Mouse (Mus musculus) forebrain, embryonic 11.5 days (tissue): ENCODE measurements around the gene Trmt2a. TPM values are rescaled to one million over a fixed set of nuclear protein-coding genes. Genes with fewer than 3 reads are reported as not detected.

Experiments
- ATAC-seq: fragments of 200-750 bp; cut with Nextera tagmentation; replicated peaks from 2 replicates; pipeline ENCODE4 v1.8.0; 2017; ENCODE audit warnings: moderate TSS enrichment; ENCODE audit not compliant: low FRiP score
- DNase-seq: peaks from one replicate; pipeline ENCODE4 v3.0.0-alpha.2; 2017; ENCODE audit warnings: low spot score
- H3K27ac ChIP-seq: fragments of 300-500 bp; sonication (generic); 2 replicates; pipeline ENCODE4 v1.5.1; 2014; ENCODE audit warnings: low read depth, low read length
- H3K27me3 ChIP-seq: fragments of 300-500 bp; sonication (generic); 2 replicates; pipeline ENCODE4 v1.6.1; 2014; ENCODE audit warnings: mild to moderate bottlenecking, low read length, mixed read lengths; ENCODE audit not compliant: control insufficient read depth, insufficient read depth
- H3K36me3 ChIP-seq: fragments of 300-500 bp; sonication (generic); 2 replicates; pipeline ENCODE4 v1.6.1; 2014; ENCODE audit warnings: mild to moderate bottlenecking, low read length, moderate library complexity, mixed read lengths; ENCODE audit not compliant: control insufficient read depth, insufficient read depth
- H3K4me1 ChIP-seq: fragments of 300-500 bp; sonication (generic); replicated peaks from 2 replicates; pipeline ENCODE4 v1.6.1; 2014; ENCODE audit warnings: low read length, mixed read lengths; ENCODE audit not compliant: control insufficient read depth, insufficient read depth
- H3K4me2 ChIP-seq: fragments of 300-500 bp; sonication (generic); 2 replicates; pipeline ENCODE4 v1.6.1; 2014; ENCODE audit warnings: low read depth, mild to moderate bottlenecking, low read length, moderate library complexity, mixed read lengths; ENCODE audit not compliant: severe bottlenecking
- H3K4me3 ChIP-seq: fragments of 300-500 bp; sonication (generic); 2 replicates; pipeline ENCODE4 v1.5.1; 2014; ENCODE audit warnings: low read depth, low read length
- H3K9ac ChIP-seq: fragments of 300-500 bp; sonication (generic); 2 replicates; pipeline ENCODE4 v1.6.1; 2014; ENCODE audit warnings: low read length
- H3K9me3 ChIP-seq: fragments of 300-500 bp; sonication (generic); 2 replicates; pipeline ENCODE4 v1.6.1; 2016; ENCODE audit warnings: low read length, mixed read lengths; ENCODE audit not compliant: control insufficient read depth
- WGBS: fragments of 180-500 bp; shearing (Covaris S2); extraction: QIAGEN DNeasy Blood & Tissue Kit; methylation state at CpG from one replicate; pipeline ENCODE4 v1.1.7; 2014; 5-methylcytosine and 5-hydroxymethylcytosine counted together
- polyA plus RNA-seq: library from polyadenylated mRNA; unstranded; fragments of >200 nt; fragmentation: Nextera tagmentation; extraction: Ambion mirVana; gene quantifications from 2 replicates; pipeline ENCODE4 v1.2.1, GENCODE M21; 2014

Trmt2a gene
- polyA plus RNA-seq, 1 experiment from 2014 or later, result 110 TPM

DNA sequence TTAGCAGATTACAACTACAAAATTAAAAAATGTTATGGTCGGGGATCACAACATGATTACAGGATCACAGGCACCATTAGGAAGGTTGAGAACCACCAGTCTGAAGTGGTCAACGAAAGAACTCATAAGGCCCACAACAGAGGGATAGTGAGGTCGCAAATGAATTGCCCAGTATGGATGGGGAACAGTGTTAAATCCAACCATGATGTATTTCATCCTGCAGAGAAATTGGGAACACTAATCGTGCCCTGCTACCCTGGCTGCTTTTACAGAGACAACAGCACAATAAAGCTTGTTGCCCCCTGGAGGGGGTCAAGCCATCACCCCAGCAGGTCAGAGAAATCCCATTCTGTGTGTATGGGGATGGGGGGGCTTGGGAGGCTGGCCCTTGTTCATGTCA lies 1.8 kb downstream of the Trmt2a start:
- peak overlapping the region; percentile 89 for H3K4me2 ChIP-seq
- WGBS, result 56% methylated on average over 4 of the region's 4 CpGs
- DNase-seq (peak; percentile 54), ATAC-seq (no peak)
- no peak overlapping the region for H3K27ac ChIP-seq
- no peaks in the 10 kb centered on the region for H3K27me3 ChIP-seq
- peak overlapping the region; percentile 74 for H3K9ac ChIP-seq
- H3K4me3 ChIP-seq, result peak overlapping the region; percentile 97
- H3K4me1 ChIP-seq, result peaks cover 16% of the 10 kb centered on the region
- H3K9me3 ChIP-seq, result no peaks in the 10 kb centered on the region
- H3K36me3 ChIP-seq, result peaks cover 17% of the 10 kb centered on the region

DNA sequence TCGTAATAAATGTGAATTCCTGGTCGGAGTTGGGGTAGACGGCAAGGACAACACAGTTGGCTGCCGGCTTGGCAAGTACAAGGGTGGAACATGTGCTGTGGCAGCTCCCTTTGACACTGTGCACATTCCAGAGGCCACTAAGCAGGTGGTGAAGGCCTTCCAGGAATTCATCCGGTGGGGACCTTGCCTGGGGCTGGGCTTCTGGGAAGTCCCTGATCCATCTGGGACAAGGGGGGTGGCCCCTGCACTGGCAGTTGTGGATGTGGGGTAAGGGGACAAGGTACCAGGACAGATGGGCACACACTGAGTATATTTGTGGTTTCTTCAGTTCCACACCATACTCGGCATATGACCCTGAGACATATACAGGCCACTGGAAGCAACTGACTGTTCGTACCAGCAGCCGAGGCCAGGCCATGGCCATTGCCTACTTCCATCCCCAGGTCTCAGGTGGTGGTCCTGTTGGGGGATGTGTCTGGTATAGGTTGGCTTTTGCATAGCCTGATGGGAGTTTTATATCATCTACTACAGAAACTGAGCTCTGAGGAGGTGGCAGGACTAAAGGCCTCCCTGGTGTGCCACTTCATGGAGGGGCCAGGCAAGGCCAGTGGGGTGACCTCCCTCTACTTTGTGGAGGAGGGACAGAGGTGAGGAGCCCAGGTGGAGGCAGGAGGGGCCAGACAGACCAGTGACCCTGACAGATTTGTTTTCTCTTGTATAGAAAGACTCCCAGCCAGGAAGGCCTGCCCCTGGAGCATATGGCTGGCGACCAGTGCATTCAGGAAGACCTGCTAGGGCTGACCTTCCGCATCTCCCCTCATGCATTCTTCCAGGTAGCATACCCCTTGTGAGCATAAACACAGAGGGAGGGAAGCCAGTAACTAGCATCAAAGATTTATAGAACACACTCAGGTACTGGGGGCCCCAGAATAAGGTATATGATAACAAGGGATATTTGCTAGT lies 2.6 kb downstream of the Trmt2a start:
- H3K4me2 ChIP-seq, result peak overlapping the region; percentile 89; the same call in 1 of the 2 replicates
- H3K4me3 ChIP-seq, result peak overlapping the region; percentile 97
- H3K27ac ChIP-seq, result no peak overlapping the region
- WGBS, result 75% methylated on average over 10 of the region's 10 CpGs
- peaks cover 17% of the 10 kb centered on the region for H3K36me3 ChIP-seq
- no peaks in the 10 kb centered on the region for H3K27me3 ChIP-seq
- peak; percentile 68 for DNase-seq
- H3K4me1 ChIP-seq, result peaks cover 15% of the 10 kb centered on the region
- ATAC-seq, result no peak
- H3K9ac ChIP-seq, result peak overlapping the region; percentile 4; the same call in 1 of the 2 replicates
- H3K9me3 ChIP-seq, result no peaks in the 10 kb centered on the region

DNA sequence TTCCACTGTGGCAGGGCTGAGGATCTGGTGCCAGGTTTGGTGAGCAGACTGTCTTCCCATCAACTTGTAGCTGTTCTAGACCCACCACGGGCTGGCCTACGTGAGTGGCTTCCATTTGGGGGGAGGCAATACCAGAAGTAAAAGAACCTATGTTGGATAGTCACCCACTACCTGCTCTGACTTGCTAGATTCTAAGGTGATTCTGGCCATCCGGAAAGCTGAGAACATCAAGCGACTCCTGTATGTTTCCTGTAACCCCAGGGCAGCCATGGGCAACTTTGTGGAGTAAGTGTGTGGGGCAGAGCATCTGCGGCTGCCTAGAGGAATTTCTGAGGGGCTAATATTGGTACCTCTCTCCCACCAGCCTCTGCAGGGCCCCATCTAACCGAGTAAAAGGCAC lies 4.3 kb downstream of the Trmt2a start:
- Histone ChIP-seq H3K9me3 (no peaks in the 10 kb centered on the region), H3K27ac (no peak overlapping the region), H3K27me3 (no peaks in the 10 kb centered on the region), H3K4me1 (peaks cover 13% of the 10 kb centered on the region), H3K4me3 (no peak overlapping the region), H3K4me2 (no peak overlapping the region), H3K36me3 (peaks cover 23% of the 10 kb centered on the region), H3K9ac (no peak overlapping the region)
- 88% methylated on average over 6 of the region's 6 CpGs for WGBS
- peak; percentile 51 for DNase-seq
- ATAC-seq, result no peak

DNA sequence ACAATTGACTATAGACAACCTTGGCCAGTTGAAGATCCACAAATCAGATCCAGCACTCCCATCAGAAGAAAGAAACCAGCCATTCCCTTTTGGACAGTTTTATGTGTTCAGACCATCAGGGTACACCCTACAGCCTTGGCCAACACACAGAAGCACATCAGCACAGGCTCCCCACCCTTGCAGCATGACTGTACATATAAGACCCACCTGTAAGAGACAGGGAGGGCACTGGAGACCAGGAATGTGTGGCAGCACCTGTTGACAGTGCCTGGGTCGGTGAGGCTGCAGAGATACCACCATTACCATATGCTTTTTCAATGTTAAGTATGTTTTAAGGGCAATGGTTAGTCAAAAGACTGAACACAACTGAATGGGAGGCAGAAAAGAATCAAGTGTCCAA lies 5.4 kb downstream of the Trmt2a start:
- no peak overlapping the region for H3K27ac ChIP-seq
- H3K9me3 ChIP-seq, result no peaks in the 10 kb centered on the region
- DNase-seq (peak; percentile 48), ATAC-seq (no peak)
- no peak overlapping the region for H3K4me3 ChIP-seq
- no peak overlapping the region for H3K9ac ChIP-seq
- H3K4me2 ChIP-seq, result no peak overlapping the region
- WGBS, result 91% methylated on average over 1 of the region's 1 CpGs
- H3K4me1 ChIP-seq, result peaks cover 13% of the 10 kb centered on the region
- peaks cover 31% of the 10 kb centered on the region for H3K36me3 ChIP-seq
- no peaks in the 10 kb centered on the region for H3K27me3 ChIP-seq

DNA sequence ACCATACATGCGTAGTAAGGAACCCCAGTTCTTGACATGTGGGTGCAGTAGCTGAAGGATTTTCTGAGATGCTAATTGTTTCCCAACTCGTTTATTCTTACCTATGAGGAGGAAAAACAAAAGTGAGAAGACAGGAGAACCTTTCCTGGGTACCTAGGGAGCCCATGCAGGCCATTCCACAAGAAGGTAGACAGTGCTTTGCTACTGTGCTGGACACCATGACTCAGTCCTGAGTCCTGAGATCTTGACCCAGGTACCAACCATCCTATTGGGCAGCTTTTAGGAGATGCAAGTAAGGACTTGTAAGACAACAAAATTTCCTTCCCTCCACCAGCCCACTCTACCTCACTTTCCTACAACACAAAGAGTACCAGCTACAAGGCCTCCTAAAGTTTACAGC lies 9.7 kb downstream of the Trmt2a start, which contains the start of gene Gm49776:
Gene Gm49776 (minus strand): TSS at position 101 of the 400 bp plus-strand sequence.
- Histone ChIP-seq H3K9me3 (no peaks in the 10 kb centered on the region), H3K36me3 (peaks cover 59% of the 10 kb centered on the region), H3K9ac (no peak within 1 kb of the TSS), H3K4me3 (no peak within 1 kb of the TSS), H3K27ac (no peak within 1 kb of the TSS), H3K27me3 (no peaks in the 10 kb centered on the region), H3K4me1 (no peaks in the 10 kb centered on the region), H3K4me2 (no peak within 1 kb of the TSS)
- 98% methylated on average over 2 of the region's 2 CpGs for WGBS
- no peak for ATAC-seq
- DNase-seq, result peak; percentile 23

- Histone ChIP-seq H3K4me2 (no peak overlapping the region), H3K27me3 (no peaks in the 10 kb centered on the region), H3K4me1 (no peaks in the 10 kb centered on the region), H3K4me3 (no peak overlapping the region), H3K27ac (no peak overlapping the region), H3K9ac (no peak overlapping the region), H3K9me3 (no peaks in the 10 kb centered on the region), H3K36me3 (peaks cover 29% of the 10 kb centered on the region)
- no peak for ATAC-seq
- WGBS, result 88% methylated on average over 2 of the region's 2 CpGs
- no peak for DNase-seq
These were observed 16.5 kb downstream of the Trmt2a start for GRCm38 (mm10) chr16:18265024-18265423.

DNA sequence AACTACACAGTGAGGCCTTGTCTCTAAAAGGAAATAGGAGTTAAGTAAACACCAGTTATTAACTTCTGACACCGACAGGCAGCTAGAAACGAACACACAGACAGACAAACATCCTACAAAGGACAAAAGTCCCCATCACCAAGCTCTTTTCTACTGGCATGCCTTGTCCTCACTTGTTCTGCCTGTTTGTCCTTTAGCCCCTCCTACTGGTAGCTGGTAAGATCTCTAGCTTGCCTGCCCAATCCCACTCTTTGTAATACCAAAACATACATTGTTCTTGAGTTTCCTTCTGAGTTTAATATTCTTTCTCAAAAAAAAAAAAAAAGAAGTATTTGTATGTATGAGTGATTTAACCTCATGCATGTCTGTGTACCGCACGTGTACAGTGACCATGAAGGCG lies 19.7 kb downstream of the Trmt2a start:
- Histone ChIP-seq H3K9me3 (no peaks in the 10 kb centered on the region), H3K27ac (no peak overlapping the region), H3K9ac (no peak overlapping the region), H3K36me3 (peaks cover 20% of the 10 kb centered on the region), H3K4me2 (no peak overlapping the region), H3K27me3 (no peaks in the 10 kb centered on the region), H3K4me1 (no peaks in the 10 kb centered on the region), H3K4me3 (no peak overlapping the region)
- DNase-seq (no peak), ATAC-seq (no peak)
- 85% methylated on average over 5 of the region's 5 CpGs for WGBS

DNA sequence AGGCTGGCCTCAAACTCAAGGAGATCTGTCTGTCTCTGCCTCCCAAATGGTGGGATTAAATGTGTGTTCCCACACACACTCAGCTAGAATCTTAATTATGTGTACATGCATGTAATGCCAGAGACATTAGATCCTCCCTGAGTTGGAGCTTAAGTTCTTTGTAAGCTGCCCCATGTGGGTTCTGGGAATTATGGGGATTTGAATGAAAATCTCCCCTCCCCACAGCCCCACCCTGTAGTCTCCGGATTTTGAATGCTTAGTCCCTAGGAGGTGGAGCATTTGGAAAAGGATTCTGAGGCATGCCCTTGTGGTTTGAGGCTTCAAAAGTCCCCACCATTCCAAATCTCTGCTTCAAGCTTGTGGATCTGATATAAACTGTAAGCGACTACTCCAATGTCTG lies 26.7 kb downstream of the Trmt2a start:
- Histone ChIP-seq H3K4me2 (no peak overlapping the region), H3K27me3 (no peaks in the 10 kb centered on the region), H3K4me1 (no peaks in the 10 kb centered on the region), H3K9me3 (no peaks in the 10 kb centered on the region), H3K9ac (no peak overlapping the region), H3K27ac (no peak overlapping the region), H3K36me3 (peaks cover 42% of the 10 kb centered on the region), H3K4me3 (no peak overlapping the region)
- WGBS, result 71% methylated on average over 2 of the region's 2 CpGs
- DNase-seq (no peak), ATAC-seq (no peak)
